Mouse (Mus musculus) layer of hippocampus, postnatal 25 days (tissue): Measurements from ENCODE around the gene Cd3e. TPM values are rescaled to one million over a fixed set of nuclear protein-coding genes. Genes with fewer than 3 reads are reported as not detected.
"Not testable (repeated sequence)": the region's sequence is repeated elsewhere in the genome, so short reads cannot be mapped to it uniquely, and the experiment has no call there.

Experiments
- DNase-seq, 2 experiments: peaks; one replicate each; pipeline ENCODE4 v3.0.0; 2022; ENCODE audit warnings: mixed read lengths in 2 of 2, low spot score in 1 of 2; ENCODE audit errors: extremely low spot score in 1 of 2
- total RNA-seq, 2 experiments: library from RNA; stranded (reverse); gene quantifications; 2 replicates each; pipeline ENCODE4 v1.2.3; 2021

Cd3e gene
- total RNA-seq = not detected

GRCm38 (mm10) chr9:45009180-45010078, at the start of gene Cd3e:
Gene Cd3e (minus strand): TSS chr9:45009627.
- no peak for DNase-seq

DNA sequence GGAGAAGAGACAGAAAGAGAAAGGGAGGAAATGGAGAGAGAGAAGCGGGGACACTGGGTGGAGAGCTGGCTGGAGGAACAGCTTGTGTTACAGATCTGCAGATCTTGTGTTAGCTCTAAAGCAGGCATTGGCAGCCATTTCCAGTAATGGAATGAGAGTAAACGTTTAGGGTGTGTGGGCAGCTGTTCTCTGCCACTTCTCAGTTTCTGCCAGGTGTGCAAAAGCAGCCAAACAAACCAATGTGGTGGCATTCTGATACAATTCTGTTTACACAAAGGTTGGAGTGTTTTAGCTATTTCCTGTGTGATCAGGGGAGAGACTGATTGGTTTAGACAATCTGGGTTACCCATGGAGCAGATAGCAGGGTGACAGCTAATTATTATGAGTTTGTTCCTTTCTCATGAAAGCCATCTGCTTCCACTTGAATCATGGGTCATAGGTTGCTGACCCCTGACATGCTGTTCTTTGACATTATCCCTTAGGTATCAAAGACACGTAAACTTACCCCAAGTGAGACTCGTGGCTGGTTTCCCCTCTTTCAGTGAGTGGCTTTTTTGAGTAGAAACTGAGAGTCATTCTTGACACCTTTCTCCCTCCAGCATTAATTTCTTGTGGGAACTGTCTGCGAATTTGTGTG, 49.0 kb upstream of the Cd3e start:
- no peak for DNase-seq

DNA sequence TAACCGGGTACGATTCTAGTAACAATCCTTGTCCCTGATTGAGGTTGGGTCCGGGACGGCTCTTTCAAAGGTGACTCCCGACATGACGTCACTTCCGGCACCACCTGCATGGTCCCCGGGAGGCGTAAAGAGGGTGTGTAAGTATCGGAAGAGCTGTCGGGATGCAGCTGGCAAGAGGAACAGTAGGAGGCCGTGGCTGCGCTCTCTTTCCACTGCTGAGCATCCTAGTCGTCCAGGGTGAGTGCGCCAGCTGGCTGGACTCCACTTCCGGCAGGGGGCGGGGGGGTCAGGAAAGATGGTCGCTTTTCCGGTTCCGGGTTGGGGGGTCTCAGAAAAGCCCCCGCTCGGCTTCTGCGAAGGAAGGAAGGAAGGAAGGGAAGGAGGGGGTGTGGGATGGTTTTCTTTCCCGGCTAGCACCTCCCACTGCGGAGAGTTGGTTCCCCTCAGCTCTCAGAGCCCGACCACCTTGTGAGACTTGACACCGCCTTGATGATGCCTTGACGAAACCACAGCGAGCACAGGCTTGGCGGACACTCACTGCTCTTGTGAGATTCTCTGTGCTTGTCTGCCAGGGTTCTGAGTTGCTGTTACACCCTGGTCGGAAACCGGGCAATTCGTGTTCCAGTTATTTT, 45.8 kb upstream of the Cd3e start, which contains the start of gene Mpzl3:
Gene Mpzl3, plus strand, starts transcription at position 105 of the 632 bp plus-strand sequence.
- peak; percentile 82 to 83 for DNase-seq

DNA sequence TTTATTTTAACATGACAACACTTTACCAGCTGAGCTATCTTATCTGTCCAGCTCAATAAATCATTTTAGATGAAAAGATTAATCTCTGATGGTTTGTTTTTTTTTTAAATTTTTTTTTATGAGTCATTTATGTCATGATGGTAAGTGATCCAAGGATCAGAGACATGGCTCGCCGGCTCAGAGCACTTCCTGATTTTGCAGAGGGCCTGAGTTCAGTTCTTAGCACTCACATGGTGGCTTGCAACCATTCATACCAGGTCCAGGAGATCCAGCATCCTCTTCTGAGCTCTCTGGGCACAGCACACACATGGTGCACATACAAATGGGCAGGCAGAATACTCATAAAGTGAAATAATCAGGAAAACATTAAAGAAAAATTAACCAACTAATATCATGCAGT, 40.9 kb upstream of the Cd3e start:
- no peak for DNase-seq

- DNase-seq = no peak
These were observed 40.3 kb upstream of the Cd3e start for GRCm38 (mm10) chr9:45049731-45050130.

DNA sequence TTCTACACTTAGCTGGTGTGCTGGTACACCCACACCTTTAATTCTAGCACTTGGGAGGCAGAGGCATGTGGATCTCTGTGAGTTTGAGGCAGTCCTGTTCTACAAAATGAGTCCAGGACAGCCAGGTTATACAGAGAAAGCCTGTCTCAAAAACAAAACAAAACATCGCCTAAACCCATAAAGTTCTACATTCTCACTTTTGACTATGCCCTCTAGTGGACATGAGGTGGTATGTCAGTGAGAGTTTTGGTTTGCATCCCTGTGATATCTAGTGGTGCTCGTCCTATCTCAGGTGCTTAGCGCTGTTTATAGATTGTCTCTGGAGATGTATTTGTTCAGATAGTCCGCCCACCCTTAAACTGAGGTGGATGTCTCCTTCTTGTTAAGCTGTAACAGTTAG, 39.1 kb upstream of the Cd3e start:
- no peak for DNase-seq

- DNase-seq = no peak
These were observed 37.5 kb upstream of the Cd3e start for GRCm38 (mm10) chr9:45046973-45047372.

- no peak for DNase-seq
These were observed 33.5 kb upstream of the Cd3e start for GRCm38 (mm10) chr9:45042947-45043346.

GRCm38 (mm10) chr9:45042056-45042720, 32.8 kb upstream of the Cd3e start:
- no peak for DNase-seq

GRCm38 (mm10) chr9:45041131-45041838, 31.9 kb upstream of the Cd3e start:
- no peak for DNase-seq

GRCm38 (mm10) chr9:45040066-45040845, 30.8 kb upstream of the Cd3e start:
- no peak for DNase-seq

- DNase-seq = no peak
These were observed 30.1 kb upstream of the Cd3e start, which contains the start of gene Mpzl2 for GRCm38 (mm10) chr9:45039499-45039898. Gene Mpzl2 (plus strand): TSS chr9:45039799.

- DNase-seq = not testable (repeated sequence)
These were observed 28.4 kb upstream of the Cd3e start for GRCm38 (mm10) chr9:45037803-45038202.

- DNase-seq = no peak
These were observed 25.1 kb upstream of the Cd3e start for GRCm38 (mm10) chr9:45034526-45034925.

DNA sequence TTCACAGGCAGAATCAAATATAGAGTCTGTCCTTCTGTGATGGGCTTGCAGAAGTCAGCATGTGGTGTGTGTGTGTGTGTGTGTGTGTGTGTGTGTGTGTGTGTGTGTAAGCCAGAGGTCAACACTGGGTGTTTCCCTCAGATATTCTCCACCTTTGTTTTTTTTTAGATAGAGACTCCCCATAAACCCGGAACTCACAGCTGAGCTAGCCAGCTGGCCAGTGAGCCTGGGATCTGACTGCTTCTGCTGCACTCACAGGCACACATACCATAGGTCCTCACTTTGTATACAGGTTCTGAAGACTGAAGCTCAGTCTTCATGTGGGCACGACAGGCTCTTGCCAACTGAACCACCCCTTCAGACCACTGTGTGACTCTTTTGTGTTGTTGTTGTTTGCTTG, 22.8 kb upstream of the Cd3e start:
- no peak for DNase-seq

GRCm38 (mm10) chr9:45030341-45030740, 20.9 kb upstream of the Cd3e start:
- DNase-seq = no peak

DNA sequence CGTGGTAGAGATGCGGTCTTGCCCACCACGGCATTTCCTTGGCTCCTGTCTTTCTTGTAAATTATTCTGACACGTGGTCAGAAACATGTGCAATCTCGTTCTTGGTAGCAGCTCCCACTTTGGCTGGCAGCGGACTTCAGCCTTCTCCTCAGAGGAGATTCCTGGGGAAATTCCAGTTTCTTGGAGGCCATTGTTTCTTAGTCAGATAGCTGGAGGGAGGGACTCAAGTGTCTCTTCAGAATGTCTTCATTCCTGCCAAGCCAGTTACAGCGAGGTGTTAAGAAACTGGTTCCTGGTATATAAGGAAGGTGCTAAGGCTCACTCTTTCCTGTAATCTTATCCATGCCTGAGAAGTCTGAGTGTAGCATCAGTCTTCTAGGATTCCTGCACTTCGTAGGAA, 17.9 kb upstream of the Cd3e start:
- no peak for DNase-seq

DNA sequence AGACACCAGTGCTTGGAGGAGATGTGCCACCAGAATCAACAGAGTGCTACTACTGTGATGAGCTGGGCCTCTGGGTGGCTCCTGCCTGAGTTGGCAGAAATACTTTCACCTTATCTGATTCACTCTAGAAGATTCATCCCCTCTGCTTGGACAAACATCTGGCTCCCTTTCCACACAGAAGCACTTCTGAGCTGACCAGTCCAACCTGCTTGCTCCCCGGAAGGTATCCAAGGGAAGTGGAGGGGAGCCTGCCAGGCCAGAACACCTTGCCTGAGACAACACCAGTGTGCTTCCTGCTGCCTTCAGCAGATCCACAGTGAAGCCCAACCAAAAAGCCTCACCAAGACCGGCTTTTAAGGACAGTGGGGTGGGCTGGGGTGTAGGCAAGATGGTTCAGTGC, 14.8 kb upstream of the Cd3e start:
- no peak for DNase-seq

GRCm38 (mm10) chr9:45023638-45024037, 14.2 kb upstream of the Cd3e start:
- no peak for DNase-seq
